Mouse (Mus musculus) liver, adult 2 months (tissue): ENCODE data around the gene Bcl2l14.

Experiments used
- CTCF ChIP-seq: fragments of 200-500 bp; IDR thresholded peaks from 2 replicates; pipeline ENCODE4 v1.5.1; 2011; ENCODE audit warnings: low read depth, low read length, control low read depth
- POLR2A ChIP-seq: fragments of 200-500 bp; IDR thresholded peaks from 2 replicates; pipeline ENCODE4 v1.6.1; 2011; ENCODE audit warnings: low read length, control low read depth; ENCODE audit not compliant: insufficient read depth; ENCODE audit errors: extremely low read depth

DNA sequence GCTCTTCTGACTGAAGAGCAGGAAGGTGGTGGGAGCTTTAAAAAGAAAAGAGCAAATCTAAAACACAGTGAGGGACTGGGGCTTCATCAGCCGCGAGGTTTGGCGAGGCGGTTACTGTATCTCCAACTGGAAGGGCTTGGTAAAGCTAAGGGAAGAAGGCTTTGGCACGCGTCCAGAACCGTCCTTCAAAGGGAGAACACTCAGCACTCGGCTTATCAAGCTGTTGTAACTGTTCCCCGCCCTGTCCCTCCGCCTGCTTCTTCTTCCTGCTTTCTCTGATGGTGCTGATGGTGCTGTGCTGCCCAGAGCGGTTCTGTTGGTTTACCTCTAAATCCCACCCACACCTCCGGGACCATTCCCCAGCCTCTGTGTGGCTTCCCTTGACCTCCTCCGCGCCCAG is 74.7 kb downstream of the Bcl2l14 start:
- TF ChIP-seq CTCF (no peak), POLR2A (no peak)
